In the genomic region with DNA sequence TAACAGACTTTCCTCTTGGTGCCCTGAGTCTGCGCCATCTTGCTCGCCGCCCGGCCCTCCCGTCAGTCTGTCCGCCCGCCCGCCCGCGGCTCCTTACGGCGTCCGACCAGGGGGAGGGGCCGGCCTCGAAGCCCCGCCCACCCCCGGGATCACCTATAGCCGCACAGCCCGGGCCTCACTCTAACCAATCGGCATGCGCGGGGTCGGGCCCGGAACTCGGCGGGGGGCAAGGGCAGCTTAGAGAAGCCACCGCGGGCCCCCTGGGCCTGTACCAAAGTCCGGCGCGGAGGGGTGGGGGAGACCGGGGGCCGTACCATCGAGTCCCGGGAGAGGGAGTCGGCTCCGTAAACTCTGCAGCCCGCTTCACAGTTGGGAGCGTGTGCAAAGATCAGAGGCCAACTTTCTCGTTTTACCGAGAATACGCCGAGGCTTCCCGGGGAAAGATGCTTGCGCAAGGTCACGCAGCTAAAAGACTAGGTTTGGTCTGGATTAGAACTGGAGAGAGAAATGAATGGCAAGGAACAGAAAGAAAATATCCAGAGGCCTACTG, we compare ENCODE assay signal across 8 mouse cellular contexts. TPM values are rescaled to one million over a fixed set of nuclear protein-coding genes. Genes with fewer than 3 reads are reported as not detected.
DNase-seq lines count a peak whose midpoint lies in the region; ATAC-seq lines count a peak whose summit lies in the region.

A gene (minus strand): TSS at position 122 of the 550 bp plus-strand sequence.

- 2% methylated on average over 46 of the region's 46 CpGs for WGBS in hindbrain, embryonic 12.5 days

- H3K27me3 ChIP-seq in hindbrain, embryonic 12.5 days: no peaks in the 10 kb centered on the region

- H3K36me3 ChIP-seq in hindbrain, embryonic 12.5 days: 0 out of 2 replicates have a peak, but pooled peaks cover 18% of the 10 kb centered on the region

- peak within 1 kb of the TSS; percentile 91 for H3K9ac ChIP-seq in hindbrain, embryonic 12.5 days

- H3K4me1 ChIP-seq in hindbrain, embryonic 12.5 days: peaks cover 18% of the 10 kb centered on the region

- H3K4me2 ChIP-seq in hindbrain, embryonic 12.5 days (replicated peaks): peak within 1 kb of the TSS; percentile 84

- ATAC-seq in hindbrain, embryonic 12.5 days (ENCODE audit: low FRiP score): peak; percentile 99

- peak within 1 kb of the TSS; percentile 82 for H3K27ac ChIP-seq in hindbrain, embryonic 12.5 days

- DNase-seq in NIH3T3 (ENCODE audit: low read depth): peak; percentile 99
- peak; percentile 100 for DNase-seq in cerebellum, postnatal 10 days
- peak; percentile 97 for DNase-seq in frontal cortex, postnatal 10 days (ENCODE audit: low spot score in 2 of 2)
- peak; percentile 93 to 97 for DNase-seq in layer of hippocampus, postnatal 14 days (ENCODE audit: low spot score in 2 of 2)
- DNase-seq in lung, postnatal 14 days: peak; percentile 98
- DNase-seq in retina, adult 2 months (ENCODE audit: low read depth, low spot score): peak; percentile 94
- DNase-seq in thymus, postnatal 36 days: peak; percentile 97 to 99

- no peaks in the 10 kb centered on the region for H3K9me3 ChIP-seq in hindbrain, embryonic 12.5 days (replicated peaks)

- H3K4me3 ChIP-seq in hindbrain, embryonic 12.5 days: peak within 1 kb of the TSS; percentile 88

RNA-seq across cellular contexts. Expression of the gene that starts here (rescaled TPM):
- 168 and 178 TPM in 2 replicates for polyA plus RNA-seq in hindbrain, embryonic 12.5 days (2016; fragmentation: Nextera tagmentation; extraction: Ambion mirVana)
- total RNA-seq in layer of hippocampus, postnatal 14 days (2021): 10 to 100 TPM; 36.4 to 44.6 TPM

Comparison
In these comparisons a context has a peak if more than half of its experiments do, and no peak if none do; other contexts are left out.
1. Peak in every context shown above with its lines: DNase-seq, ATAC-seq, H3K4me3 ChIP-seq and H3K27ac ChIP-seq.